Mouse (Mus musculus): Measurements from ENCODE around the gene F2r. TPM values are rescaled to one million over a fixed set of nuclear protein-coding genes. Genes with fewer than 3 reads are reported as not detected.

Gene F2r
- total RNA-seq, 2 experiments from 2014 or later = 103 to 110 TPM

Other genes with a start within 250 kb of the F2r start
- 10 to 100 TPM; 36.2 to 38.4 TPM for gene Aggf1, start 243.1 kb downstream of the F2r start, total RNA-seq (2021)
- not detected for gene Crhbp, start 173.6 kb downstream of the F2r start, total RNA-seq (2021)
- gene S100z, start 139.8 kb downstream of the F2r start, total RNA-seq (2021) = not detected
- 1 to 10 TPM in 1 of 2 experiments, under 1 TPM in 1; 0.42 to 3.1 TPM for gene F2rl1, start 93.3 kb downstream of the F2r start, total RNA-seq (2021)
- gene F2rl2, start 78.4 kb upstream of the F2r start, total RNA-seq (2021) = under 1 TPM; 0.39 to 0.90 TPM